Mouse (Mus musculus): ENCODE measurements around the gene P4ha3.
"Not testable (repeated sequence)": the region's sequence is repeated elsewhere in the genome, so short reads cannot be mapped to it uniquely, and the experiment has no call there.

Gene P4ha3

DNA sequence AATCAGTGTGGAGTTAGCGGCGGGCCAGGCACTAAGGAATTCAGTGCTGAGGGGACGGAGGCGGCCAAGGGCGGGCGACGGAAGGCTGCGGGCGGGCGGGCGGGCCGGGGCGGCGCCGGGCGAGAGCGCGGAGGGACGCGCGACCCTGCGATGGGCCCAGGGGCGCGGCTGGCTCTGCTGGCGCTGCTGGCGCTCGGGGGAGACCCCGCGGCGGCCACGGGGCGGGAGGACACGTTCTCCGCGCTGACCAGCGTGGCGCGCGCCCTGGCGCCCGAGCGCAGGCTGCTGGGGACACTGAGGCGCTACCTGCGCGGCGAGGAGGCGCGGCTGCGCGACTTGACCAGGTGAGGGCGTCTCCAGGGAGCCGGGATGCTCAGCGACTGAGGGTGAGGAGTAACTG lies at the start of gene P4ha3:
Gene P4ha3 (plus strand): TSS at position 138 of the 400 bp plus-strand sequence.
- no peak for DNase-seq (ENCODE audit: extremely low read depth, low read depth)

DNA sequence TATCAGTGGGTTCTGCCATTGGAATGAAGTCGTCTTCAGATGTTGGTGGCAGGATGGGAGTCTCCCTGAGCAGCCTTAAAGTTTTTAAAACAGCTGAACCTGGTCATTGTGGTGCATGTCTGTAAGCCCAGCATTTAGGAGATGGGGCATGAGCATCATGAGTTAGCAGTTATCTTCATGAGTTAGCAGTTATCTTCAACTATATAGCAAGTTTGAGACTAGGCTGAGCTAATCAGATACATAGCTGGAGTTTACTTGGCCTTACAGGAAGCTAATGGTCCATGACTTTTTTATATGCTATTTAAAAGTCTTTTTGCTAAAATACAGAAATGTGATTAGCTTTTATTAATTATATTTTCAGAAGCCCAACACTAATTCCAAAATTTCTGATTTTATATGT lies 47.0 kb upstream of the P4ha3 start:
- no peak for DNase-seq (ENCODE audit: extremely low read depth, low read depth)

DNA sequence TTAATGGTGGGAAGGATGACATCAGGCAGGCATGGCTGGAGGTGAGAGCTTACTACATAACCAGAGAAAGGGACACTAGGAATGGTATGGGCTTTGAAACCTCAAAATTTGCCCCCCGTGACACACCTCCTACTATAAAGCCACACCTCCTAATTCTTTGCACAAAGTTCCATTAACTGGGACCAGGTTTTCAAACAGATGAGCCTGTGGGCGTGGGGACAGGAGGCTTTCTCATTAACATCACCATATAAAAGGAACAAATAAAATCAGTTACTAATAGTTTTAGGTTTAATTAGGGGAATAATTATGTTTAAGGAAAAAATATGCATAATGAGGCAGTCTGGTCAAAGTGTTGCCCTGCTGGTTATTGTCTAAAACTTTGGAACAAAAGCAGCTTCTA lies 44.7 kb upstream of the P4ha3 start:
- no peak for DNase-seq (ENCODE audit: extremely low read depth, low read depth)

DNA sequence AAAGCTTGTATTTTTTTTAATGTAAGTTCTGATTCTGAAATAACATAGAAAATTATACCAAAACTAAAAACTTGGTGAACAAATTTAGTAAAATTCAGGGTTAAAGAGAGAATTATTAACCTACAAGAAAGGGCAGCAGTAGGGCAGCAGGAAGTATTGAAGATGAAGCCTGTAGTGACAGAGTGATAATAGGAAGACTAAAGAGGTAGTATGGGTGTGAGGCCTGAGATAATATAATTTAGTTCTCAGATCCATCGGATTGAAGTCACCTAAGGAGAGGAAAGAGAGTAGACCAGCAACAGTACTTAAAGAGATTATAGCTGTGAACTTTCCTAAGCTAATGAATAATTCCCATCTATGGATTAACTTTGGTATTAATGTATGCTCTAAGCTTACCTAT lies 42.3 kb upstream of the P4ha3 start:
- peak; percentile 68 for DNase-seq (ENCODE audit: extremely low read depth, low read depth)

DNA sequence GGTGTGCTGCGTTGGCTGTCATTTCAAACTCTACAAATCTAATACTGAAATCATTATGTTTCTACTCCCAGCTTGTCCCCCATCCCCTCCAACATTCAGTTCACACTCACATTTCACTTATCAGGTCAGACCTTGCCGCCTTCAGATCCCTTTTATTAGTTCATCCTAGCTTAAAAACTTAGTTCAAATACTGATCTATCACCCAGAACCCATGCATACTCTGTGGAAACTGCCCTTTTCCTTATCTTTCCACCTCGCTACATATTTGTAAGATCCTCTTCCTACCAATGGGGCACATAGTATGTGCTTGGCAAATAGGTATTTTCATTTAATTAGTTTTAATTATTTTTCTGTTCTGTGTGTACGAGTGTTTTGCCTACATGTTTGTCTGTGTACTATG lies 41.1 kb upstream of the P4ha3 start:
- DNase-seq (ENCODE audit: extremely low read depth, low read depth): no peak

DNA sequence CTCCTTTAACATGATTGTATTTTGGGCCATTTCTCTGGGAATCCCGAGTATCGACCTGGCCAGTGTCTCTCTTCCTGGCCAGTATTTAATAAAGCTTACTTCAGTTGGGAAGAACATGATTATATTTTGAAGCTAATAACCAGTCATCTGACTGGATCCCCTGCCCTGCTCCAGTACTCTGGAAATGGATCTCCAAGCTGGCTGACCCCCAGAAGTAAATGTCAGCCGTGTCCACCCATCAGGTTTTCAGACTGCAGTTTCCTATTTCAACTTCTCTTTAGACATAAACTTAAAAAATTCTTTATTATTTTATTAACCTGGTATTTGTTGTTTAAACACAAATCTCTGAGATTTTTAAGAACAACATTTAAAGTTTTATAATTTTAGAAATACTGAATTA lies 40.1 kb upstream of the P4ha3 start:
- DNase-seq (ENCODE audit: extremely low read depth, low read depth): no peak

DNA sequence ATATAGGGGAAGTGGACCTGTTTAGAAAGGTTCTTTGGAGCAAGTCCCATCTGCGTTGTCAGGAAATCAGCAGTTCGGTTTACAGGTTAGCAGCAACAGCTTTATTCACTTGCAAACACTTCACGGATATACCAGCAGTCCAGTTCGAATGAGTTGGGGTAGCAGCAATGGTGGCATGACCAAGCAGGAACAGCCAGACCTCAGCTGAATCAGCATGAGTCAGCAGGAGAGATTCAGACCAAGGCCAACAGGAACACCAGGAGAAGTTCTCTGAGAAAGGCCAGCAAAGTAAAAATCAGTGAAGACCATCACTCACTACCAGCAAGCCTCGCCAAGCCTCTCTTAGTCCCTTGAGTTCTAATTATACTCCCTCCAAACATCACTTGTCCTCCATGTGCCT lies 34.7 kb upstream of the P4ha3 start:
- no peak for DNase-seq (ENCODE audit: extremely low read depth, low read depth)

DNA sequence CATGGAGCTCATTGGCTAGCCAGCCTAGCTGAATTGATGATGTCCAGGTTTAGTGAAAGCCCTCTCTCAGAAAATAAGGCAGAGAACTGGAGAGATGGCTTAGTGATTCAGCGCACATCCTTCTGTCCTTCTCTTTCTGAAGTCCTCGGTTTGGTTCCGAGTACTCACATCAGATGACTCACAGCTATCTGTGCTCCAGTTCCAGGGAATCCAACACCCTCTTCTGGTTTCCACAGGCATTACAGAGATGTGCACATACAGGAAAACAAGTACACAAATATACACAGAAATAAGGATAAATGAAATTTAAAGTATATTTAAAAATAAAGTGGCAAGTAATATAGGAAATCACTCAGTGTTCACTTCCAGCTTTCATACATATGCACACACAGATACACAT lies 23.0 kb upstream of the P4ha3 start:
- DNase-seq (ENCODE audit: extremely low read depth, low read depth): no peak

DNA sequence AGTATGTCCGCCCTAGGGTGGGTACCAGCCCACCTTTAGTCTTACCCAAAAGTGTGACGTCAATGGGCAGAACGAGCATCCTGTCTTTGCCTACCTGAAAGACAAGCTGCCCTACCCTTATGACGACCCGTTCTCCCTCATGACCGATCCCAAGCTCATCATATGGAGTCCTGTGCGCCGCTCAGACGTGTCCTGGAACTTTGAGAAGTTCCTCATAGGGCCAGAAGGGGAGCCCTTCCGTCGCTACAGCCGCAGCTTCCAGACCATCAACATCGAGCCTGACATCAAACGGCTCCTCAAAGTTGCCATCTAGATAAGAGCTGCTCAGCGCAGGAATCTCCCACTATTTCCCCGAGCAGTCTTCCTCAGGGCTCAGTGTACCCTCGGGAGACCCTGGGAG lies 20.4 kb upstream of the P4ha3 start:
- DNase-seq (ENCODE audit: extremely low read depth, low read depth): not testable (repeated sequence)

DNA sequence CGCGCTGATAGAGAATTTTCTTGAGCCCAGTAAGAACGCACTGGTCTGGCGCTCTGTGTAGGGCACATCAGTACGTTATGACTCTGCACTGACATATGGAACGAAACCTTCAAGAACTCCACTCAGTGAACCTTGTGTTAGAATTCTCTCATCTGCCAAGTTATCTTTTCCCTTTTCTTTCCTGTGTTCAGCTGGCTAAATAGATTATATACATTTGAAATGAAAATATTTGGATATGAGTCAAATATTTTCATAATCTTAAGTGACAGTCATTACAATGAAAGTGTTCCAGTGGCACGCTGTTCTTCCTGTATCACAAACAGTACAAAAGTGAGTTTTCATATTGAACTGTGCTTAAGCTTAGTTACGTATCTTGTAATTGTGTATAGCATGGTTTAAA lies 13.0 kb upstream of the P4ha3 start:
- no peak for DNase-seq (ENCODE audit: extremely low read depth, low read depth)

DNA sequence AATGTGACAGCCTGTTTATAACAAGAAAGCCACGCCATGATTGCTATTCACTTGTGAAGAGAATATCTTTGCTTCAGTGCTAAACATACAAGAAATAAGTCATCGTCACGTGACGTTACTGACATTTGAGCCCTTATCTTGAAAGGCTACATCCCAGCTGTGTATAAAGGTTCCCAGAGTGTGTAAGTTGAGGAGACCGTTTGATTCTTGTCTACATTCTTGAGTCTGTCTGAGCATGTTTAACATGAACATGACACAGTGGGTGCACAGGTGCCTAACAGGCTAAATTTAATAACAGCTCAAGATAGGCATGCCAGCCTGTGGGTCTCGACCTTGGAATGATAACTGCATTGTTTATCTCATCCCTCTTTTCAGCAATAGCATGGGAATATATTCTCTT lies 10.8 kb upstream of the P4ha3 start:
- no peak for DNase-seq (ENCODE audit: extremely low read depth, low read depth)

DNA sequence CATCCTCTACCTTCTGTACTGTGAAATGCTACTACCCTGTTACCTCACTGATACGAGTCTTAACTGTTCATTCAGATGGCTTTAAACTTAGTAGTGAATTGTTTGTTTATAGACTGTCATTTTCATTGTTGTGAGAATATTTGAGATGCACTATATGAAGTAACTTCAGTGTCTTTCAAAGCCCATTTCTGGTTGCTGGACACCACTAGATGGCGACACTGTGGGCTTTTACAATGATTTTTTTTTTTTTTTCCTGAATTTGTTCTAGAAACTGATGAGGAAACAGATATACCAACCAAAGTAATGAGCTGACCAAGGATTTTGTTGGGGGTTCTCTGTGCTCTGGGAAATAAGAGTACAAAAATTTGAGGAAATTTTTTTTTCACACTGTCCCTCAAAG lies 8.9 kb upstream of the P4ha3 start:
- DNase-seq (ENCODE audit: extremely low read depth, low read depth): no peak

DNA sequence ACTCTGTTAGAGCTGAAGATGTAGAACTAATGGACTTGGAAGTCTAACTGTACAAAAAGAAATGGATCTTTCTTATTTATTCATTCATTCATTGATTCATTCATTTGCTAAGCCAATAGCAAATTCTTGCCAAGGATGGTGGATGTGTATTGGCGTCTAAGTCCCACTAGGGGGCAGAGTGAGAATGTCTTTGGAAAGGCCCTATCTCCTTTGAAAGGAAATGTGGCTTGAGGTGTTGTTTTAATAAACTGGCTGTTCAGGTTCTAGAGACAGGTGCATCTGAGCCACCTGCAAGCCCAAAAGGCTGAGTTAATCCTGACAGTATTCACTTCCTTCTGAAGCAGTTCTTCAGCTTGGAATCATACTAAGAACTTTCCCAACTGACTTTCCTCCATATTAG lies 5.5 kb upstream of the P4ha3 start:
- DNase-seq (ENCODE audit: extremely low read depth, low read depth): no peak

DNA sequence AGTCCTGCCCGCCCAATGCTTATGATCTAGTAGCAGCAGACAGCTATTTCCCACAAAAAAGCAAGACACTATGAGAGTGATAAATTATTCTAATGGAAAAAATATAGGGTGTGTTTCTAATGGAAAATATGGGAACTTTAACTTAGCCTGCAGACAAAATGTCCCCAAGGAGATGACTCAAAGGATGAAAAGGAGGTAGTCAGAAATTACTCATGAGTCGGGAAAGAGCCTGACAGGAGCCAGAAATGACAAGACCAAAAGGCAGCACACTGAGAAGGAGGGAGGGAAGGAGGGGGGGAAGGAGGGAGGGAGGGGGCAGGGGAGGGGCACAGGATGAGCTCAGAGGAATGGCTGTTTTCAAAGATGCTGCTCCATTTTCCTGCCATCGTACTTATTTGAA lies 3.7 kb upstream of the P4ha3 start:
- DNase-seq (ENCODE audit: extremely low read depth, low read depth): no peak

DNA sequence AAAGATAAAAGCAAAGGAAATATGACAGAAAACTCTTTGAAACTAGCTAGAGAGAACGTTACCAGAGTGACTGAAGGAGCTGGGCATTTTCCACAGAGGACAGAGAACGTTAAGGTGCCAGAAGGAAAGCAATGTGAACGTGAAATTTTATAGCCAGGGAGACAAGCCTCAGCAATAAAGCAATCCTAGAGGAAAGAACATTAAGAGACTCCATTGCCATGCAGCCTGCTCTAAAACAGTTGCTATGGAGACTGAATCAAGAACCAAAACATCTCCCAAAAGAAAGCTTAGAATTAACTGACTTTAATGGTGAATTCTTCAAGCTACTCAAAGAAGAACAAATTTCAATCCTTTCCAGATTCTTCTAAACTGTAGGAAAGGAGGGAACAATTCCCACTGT lies 2.0 kb upstream of the P4ha3 start:
- no peak for DNase-seq (ENCODE audit: extremely low read depth, low read depth)

DNA sequence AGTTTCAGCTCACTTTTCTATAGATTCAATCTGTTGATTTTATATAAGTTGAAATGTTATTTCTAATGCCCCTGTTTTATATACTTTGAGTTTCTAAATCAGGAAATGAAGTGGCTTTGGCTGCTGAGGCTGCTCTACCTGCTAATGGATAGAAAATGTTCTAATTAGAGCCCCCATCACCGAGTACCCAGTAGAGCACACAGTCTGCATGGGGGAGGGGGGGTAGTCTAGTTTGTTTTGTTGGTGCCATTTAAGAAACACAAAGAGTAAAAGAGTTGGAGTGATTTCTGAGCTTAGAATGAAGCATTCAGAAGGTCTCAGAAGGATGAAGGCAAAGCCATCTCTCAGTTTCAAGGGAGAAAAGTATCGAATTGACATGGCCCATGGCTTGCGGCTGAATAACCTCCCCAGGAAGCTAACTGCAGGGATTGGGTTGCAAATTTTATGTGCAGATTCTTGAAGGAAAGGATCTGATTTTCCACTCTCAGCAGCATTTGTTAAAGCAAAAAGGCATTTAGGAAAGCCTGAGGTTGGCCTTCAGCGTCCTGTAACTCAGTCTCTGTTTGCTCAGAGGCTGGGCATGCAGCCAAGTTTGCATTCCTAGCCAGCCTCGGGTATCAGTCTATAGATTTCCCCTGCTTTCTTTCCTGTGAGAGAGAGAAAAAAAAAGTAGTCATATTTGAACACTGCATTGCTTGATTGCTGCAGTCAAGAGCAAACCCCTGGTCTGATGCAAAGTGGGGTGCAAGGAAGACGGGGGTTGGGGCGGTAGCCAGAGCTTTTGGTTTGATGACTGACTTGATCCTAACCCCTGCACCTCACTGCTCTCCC lies 2.6 kb downstream of the P4ha3 start:
- DNase-seq (ENCODE audit: extremely low read depth, low read depth): no peak

DNA sequence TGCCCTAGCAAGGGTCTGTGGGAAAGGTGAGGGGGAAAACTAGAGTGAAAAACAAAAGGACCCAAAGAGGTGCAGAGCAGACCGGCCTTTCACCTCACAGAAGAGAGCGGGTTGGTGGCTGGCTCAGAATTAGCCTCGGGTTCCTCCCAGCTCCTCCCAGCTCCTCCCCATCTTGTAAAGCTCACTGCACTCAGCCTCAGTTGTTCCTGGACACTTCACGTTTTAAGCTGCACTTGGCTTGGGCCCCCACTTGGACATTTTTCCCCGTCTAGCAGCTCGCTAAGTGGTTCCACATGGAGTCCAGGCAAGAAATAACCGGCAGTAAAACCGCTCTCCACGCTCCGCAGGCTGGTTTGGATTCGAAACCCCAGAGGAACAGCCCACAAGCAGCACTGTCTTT lies 3.3 kb downstream of the P4ha3 start:
- DNase-seq (ENCODE audit: extremely low read depth, low read depth): no peak

DNA sequence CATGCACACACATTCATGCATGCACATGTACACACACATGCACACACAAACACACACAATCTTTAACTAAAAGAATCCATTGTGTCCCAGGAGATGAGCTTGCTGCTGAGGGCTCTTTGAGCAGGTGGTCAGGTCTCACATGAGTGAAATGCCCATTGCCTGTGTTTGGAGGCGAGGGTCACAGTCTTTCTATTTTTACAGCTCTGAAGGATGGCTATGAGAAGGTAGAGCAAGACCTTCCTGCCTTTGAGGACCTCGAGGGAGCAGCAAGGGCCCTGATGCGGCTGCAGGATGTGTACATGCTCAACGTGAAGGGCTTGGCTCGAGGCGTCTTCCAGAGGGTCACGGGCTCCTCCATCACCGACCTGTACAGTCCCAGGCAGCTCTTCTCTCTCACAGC lies 8.2 kb downstream of the P4ha3 start:
- DNase-seq (ENCODE audit: extremely low read depth, low read depth): no peak

DNA sequence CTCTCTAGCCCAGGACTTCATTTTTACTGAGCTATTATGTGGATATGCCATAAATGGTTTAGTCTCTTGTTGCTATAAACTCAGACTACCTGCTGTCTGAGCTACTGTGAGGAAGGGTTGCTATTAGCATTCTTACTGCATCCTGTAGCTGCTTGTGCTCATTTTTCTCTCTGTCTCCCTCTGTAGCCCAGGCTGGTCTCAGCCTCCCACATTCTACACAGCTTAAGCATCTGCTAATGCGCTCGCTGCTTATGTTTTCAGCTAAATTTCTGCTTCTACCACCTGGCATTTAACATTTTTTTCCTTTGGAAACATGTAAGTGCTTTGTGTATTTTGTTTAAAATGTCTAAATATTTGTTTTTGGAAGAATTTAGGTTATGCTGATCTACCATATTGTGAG lies 10.4 kb downstream of the P4ha3 start:
- DNase-seq (ENCODE audit: extremely low read depth, low read depth): no peak

DNA sequence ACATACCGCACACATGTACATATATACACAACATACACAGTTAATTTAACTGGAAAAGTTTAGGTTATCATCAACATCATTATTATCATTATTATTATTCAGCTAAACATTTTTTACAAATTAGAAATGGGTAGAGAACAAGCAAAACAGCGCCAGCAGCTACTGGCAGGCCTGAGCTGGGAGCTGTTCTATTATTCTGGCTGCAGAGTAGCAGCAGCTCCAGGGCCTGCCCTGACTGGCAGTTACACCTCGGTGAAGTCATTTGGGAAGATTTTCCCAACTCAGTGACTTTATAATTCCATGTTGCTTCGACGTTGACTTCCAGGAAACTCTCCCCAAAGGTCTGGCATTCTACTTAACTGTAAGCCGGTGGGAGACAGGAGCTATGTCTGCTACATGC lies 11.4 kb downstream of the P4ha3 start:
- DNase-seq (ENCODE audit: extremely low read depth, low read depth): no peak

DNA sequence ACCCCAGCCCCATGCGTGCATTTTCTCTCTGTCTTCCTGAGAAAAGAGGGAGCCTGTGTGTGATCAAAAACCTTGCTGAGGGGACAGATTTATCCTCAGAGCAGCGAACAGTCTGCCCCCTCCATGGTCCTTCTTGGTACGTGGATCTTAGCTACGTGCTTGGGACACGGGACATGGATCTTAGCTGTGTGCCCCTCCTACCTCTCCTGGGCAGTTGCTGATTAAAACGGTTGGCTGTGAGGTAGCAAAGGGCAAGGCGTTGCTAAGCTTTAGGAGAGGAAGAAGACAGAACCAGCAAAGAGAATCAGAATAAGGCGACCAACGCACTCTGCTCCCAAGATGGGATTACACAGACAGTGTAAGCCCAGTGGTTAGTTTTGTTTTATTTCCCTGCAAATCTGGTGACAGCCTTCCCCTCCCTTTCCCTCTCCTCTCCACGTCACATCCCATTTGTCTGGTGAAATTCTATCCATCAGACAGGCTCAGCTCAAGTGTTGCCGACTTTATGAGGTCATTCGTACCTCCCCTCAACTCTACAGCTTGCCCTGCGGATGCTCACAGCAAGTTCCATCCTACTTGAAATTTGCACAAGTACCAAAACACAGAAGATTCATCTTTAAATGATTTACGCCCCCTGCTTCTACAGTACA lies 13.7 kb downstream of the P4ha3 start:
- DNase-seq (ENCODE audit: extremely low read depth, low read depth): no peak

DNA sequence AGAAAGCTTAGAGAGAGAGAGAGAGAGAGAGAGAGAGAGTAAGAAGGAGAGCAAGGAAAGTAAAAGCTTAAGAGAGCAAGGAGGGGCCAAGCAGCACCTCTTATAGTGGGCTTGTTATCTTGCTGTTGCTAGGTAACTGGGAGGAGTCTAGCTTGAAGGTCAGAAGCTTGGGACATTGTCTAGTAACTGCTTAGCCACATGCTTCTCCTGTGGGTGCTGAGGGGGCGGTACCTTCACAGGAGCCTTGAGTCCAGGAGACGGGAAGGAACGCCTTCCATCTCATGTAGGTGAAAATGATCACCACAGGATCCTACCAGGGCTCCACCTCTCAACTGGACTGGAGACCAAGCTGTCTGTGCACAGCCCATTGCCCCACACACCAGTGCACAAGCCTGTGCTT lies 16.1 kb downstream of the P4ha3 start:
- no peak for DNase-seq (ENCODE audit: extremely low read depth, low read depth)

DNA sequence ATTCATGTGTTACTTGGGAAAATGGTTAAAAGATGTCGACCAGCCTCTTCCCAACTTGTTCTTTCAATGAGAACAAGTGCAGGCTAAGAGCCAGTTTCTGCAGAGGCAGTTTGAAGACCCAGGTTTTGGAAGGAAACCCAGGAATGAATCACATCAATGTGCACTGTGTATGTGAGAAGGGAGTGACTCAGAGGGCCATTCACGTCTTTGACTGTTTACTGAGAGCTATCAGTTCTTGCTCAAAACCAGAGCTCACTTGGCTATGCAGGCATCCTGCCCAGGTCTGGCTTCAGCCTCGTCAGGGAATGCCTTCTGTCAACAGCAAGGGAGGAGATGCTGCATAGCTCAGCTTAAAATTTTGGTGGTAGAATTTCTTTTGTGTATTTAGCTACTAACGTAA lies 17.0 kb downstream of the P4ha3 start:
- no peak for DNase-seq (ENCODE audit: extremely low read depth, low read depth)
